Mouse (Mus musculus) E14TG2a.4 (cell line): ENCODE results near the gene Galnt18.

Experiments used
- H3K27me3 ChIP-seq: 2 replicates; pipeline ENCODE4 v1.6.1; 2014; ENCODE audit warnings: low read length, control low read depth; ENCODE audit not compliant: insufficient read depth
- H3K36me3 ChIP-seq: 2 replicates; pipeline ENCODE4 v1.6.1; 2014; ENCODE audit warnings: low read length, control low read depth; ENCODE audit not compliant: insufficient read depth
- H3K4me1 ChIP-seq: replicated peaks from 2 replicates; pipeline ENCODE4 v1.6.1; 2014; ENCODE audit warnings: low read depth, low read length, control low read depth
- H3K4me3 ChIP-seq: replicated peaks from 2 replicates; pipeline ENCODE4 v1.5.1; 2014; ENCODE audit warnings: mild to moderate bottlenecking, low read length
- H3K9me3 ChIP-seq: 2 replicates; pipeline ENCODE4 v1.6.1; 2014; ENCODE audit warnings: low read length, control low read depth
- CTCF ChIP-seq: conservative IDR thresholded peaks from 2 replicates; pipeline ENCODE4 v1.5.1; 2014; ENCODE audit warnings: low read length
- NANOG ChIP-seq: IDR thresholded peaks from 2 replicates; pipeline ENCODE4 v1.6.1; 2014; ENCODE audit warnings: borderline replicate concordance, low read length, mixed read lengths
- POU5F1 ChIP-seq: IDR thresholded peaks from 2 replicates; pipeline ENCODE4 v1.6.1; 2014; ENCODE audit warnings: low read length, borderline replicate concordance

Galnt18 gene

DNA sequence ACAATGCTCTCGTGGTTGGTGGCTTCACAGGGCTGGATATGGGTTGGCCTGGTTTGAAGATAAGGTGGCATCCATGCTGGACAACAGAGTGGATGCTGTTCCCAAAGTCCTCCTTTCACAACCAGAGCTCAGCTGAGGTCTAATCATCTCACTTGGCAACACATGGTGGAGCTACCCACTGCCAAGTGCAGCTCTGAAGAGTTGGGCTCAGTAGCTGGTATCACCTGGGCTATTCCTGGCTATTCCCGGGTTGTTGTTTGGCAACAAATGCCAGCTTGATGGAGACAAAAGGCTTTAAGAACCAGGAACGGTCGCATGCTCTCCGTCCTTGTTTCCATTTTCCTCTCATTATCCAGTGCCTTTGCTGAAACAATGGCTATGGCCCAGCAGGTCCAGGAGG lies 19.2 kb upstream of the Galnt18 start:
- H3K27me3 ChIP-seq = no peaks in the 10 kb centered on the region
- no peaks in the 10 kb centered on the region for H3K4me1 ChIP-seq
- no peak overlapping the region for H3K4me3 ChIP-seq
- TF ChIP-seq NANOG = no peak
- TF ChIP-seq CTCF = no peak
- no peak for TF ChIP-seq POU5F1
- H3K9me3 ChIP-seq = no peaks in the 10 kb centered on the region
- no peaks in the 10 kb centered on the region for H3K36me3 ChIP-seq

DNA sequence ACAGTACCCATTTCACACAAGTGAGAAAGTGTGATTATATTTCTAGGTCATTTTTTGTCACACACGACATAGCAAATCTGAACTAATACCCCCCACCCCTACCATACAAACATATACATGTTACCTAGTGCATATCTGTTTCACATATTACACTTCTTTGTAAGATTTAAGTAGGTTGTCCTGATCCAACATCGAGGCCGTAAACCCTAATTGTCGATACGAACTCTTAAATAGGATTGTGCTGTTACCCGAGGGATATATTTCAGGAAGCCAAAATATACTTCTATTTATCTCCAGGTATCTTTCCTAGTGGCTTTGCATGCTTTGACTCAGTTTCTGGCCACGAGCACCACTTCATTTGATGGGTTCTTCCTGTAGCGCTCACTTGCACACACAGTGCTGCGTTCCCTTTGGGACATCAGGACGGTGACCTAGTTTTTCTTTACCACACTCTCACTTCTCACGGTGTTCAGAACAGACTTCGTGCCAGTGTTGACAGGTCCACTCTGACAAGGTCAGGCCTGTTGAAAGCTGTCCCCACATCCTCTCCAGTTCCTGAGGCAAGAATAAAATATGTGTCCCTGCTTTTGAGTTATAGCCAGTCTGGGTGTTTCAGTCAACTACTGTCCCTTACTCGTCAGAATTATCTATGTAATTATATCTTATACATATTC lies 17.7 kb upstream of the Galnt18 start:
- TF ChIP-seq CTCF (no peak), NANOG (no peak), POU5F1 (no peak)
- H3K9me3 ChIP-seq = no peaks in the 10 kb centered on the region
- H3K4me1 ChIP-seq = no peaks in the 10 kb centered on the region
- H3K27me3 ChIP-seq = no peaks in the 10 kb centered on the region
- no peak overlapping the region for H3K4me3 ChIP-seq
- no peaks in the 10 kb centered on the region for H3K36me3 ChIP-seq

DNA sequence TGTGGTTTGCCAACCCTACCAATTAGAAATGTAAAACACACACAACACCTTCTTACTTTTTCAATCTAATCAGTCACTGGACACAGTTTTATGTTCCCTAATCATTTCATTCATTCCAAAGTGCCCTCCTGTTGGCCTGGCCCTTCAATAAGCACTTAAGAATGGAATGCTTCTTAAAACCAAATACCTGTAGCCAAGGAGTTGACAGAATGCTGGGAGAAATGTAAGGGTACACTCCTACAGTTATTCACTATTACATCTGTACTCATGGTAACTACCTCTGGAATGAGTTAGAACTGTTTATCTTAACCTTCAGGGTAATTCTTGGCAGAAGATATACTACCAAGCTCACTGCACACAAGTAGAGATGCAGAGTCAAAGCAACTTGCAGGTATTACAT lies 15.3 kb upstream of the Galnt18 start:
- no peak overlapping the region for H3K4me3 ChIP-seq
- no peaks in the 10 kb centered on the region for H3K36me3 ChIP-seq
- TF ChIP-seq POU5F1 = no peak
- TF ChIP-seq CTCF = no peak
- no peak for TF ChIP-seq NANOG

DNA sequence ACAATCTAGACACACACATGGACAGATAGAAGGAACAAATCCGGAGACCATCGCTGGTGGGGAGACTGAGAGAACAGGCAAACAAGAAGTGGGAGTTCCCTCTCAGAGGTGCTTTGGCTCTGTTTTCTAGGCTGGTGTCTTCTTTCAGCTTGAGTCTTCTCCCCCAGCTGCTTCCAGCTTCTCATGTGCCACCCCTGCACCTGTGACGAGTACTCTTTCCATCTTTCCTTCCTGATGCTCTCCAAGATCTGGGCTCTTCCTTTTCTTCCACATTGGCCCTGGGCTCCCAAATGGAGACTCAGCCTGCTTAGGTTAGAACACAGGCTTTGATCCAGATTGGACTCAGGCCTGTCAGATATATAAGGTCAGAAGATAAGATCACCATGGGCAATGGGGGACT lies 12.4 kb upstream of the Galnt18 start:
- Histone ChIP-seq H3K36me3 (no peaks in the 10 kb centered on the region), H3K27me3 (no peaks in the 10 kb centered on the region), H3K4me3 (no peak overlapping the region), H3K4me1 (no peaks in the 10 kb centered on the region), H3K9me3 (no peaks in the 10 kb centered on the region)
- TF ChIP-seq NANOG (no peak), CTCF (no peak), POU5F1 (no peak)

More for the DNA sequence above, 15.3 kb upstream of the Galnt18 start:
- no peaks in the 10 kb centered on the region for H3K4me1 ChIP-seq
- H3K27me3 ChIP-seq = no peaks in the 10 kb centered on the region
- no peaks in the 10 kb centered on the region for H3K9me3 ChIP-seq

DNA sequence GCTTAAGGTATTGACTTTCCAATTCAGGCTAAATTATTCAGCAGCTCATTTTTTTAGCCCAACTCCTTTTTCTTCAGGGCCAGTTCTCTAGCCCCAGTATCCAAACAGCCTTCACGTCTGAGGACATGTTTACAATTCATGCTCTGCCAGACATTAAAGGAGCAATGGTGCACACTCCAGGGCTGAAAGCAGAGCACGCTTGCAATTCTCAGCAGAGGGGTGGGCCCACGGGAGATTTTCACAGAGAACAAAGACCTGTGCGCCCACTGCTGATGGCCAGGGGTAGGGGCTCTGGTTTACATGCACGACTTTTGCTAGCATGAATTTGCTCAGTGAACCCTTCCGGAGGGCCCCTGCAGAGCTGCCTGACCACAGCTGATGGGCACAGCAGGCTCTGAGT lies 11.6 kb upstream of the Galnt18 start:
- H3K4me1 ChIP-seq = no peaks in the 10 kb centered on the region
- H3K9me3 ChIP-seq = no peaks in the 10 kb centered on the region
- H3K36me3 ChIP-seq = no peaks in the 10 kb centered on the region
- no peak for TF ChIP-seq POU5F1
- no peak for TF ChIP-seq CTCF
- TF ChIP-seq NANOG = no peak
- H3K27me3 ChIP-seq = no peaks in the 10 kb centered on the region
- H3K4me3 ChIP-seq = no peak overlapping the region

DNA sequence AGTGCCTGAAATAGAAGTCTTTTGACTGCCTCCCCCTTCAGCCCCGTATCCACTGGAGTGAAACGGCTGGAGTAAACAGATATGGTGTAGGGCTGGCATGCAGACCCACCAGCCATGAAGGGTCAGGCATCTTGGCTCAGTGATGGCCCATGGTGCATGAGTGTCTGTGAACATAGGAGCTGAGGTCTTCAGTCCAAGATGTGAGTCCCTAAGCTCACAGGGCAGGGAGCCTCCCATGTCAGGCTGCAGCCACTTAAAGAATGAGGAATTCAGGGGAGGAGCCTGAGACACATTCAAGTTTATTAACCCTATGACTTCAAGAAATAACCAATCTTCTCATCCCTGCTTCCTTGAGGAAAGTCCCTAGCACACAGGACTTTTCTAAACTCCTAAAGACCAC lies 8.1 kb upstream of the Galnt18 start:
- Histone ChIP-seq H3K36me3 (no peaks in the 10 kb centered on the region), H3K4me1 (no peaks in the 10 kb centered on the region)
- TF ChIP-seq CTCF (no peak), POU5F1 (no peak), NANOG (no peak)

DNA sequence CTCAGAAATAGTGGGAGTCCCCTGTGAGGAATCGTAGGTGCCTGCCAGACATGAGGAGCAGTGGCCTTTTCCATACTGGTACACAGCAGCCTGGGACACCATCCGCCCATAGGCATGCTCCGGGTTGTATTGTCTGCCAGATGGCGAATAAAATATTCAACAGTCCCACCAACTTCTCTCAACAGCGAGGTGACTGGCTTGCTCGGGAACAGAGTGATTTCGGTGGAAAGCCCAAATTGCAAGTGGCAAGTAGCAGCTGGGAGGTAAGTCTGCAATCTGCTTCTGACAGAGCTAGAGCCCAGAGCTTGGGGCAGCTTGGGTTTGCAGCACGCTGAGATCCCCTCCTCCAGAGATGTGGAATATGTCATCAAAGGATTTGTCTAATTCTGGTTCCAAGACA lies 5.7 kb upstream of the Galnt18 start:
- no peaks in the 10 kb centered on the region for H3K9me3 ChIP-seq
- peaks cover 17% of the 10 kb centered on the region for H3K27me3 ChIP-seq
- no peaks in the 10 kb centered on the region for H3K4me1 ChIP-seq
- TF ChIP-seq POU5F1 (no peak), CTCF (no peak)
- H3K4me3 ChIP-seq = no peak overlapping the region
- H3K36me3 ChIP-seq = no peaks in the 10 kb centered on the region

More for the DNA sequence above, 8.1 kb upstream of the Galnt18 start:
- Histone ChIP-seq H3K9me3 (no peaks in the 10 kb centered on the region), H3K27me3 (peaks cover 1% of the 10 kb centered on the region; the same call in 1 of the 2 replicates), H3K4me3 (no peak overlapping the region)

DNA sequence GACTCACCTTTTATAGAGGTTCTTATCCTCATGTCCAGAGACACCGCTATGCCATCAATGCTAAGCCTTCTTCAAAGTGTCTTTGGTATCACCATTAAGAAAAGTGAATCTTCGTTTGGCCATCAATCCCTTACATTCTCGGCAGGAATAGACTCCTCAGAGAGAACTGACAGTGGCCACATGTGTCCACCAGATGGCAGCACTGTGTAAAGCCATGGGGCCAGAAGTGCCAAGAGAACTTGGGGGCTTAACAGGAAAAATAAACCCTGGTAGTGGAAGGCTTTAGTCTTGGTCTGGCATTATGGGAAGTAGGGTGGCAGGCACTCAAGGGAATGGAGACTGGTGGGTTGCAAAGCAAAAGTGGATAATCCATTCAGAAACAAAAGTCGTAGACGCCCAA lies 2.3 kb upstream of the Galnt18 start:
- Histone ChIP-seq H3K27me3 (peaks cover 48% of the 10 kb centered on the region), H3K9me3 (no peaks in the 10 kb centered on the region), H3K4me1 (peaks cover 8% of the 10 kb centered on the region), H3K4me3 (no peak overlapping the region), H3K36me3 (no peaks in the 10 kb centered on the region)
- TF ChIP-seq POU5F1 (no peak), CTCF (peak; percentile 95)

DNA sequence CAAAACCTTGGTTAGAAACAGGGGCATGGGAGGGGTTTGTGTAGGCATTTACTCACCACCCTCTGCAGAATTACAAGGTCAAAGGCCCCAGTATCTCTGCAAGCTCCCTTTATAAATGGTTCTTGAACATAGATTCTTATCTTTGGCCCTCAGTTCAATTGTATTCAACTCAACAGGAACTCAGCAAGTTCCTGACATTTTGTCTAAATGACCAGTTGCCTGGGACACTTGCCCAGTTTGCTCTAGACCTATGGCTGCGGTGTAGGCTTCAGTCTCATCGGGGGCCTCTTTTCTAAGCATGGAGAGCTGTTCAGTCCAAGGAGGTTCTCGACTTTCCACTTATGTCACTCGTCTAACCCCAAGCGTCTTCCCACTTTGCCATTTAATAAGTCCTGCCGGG lies 1.5 kb upstream of the Galnt18 start:
- H3K36me3 ChIP-seq = no peaks in the 10 kb centered on the region
- no peak overlapping the region for H3K4me3 ChIP-seq
- TF ChIP-seq POU5F1 (no peak), CTCF (no peak), NANOG (no peak)
- peaks cover 56% of the 10 kb centered on the region for H3K27me3 ChIP-seq
- H3K9me3 ChIP-seq = no peaks in the 10 kb centered on the region
- peaks cover 8% of the 10 kb centered on the region for H3K4me1 ChIP-seq
